Comparison of ENCODE assay signal across 8 mouse cellular contexts in genomic region chrX:96095509-96096499, GRCm38 (mm10). TPM values are rescaled to one million over a fixed set of nuclear protein-coding genes. Genes with fewer than 3 reads are reported as not detected.
DNase-seq lines count a peak whose midpoint lies in the region; ATAC-seq and TF ChIP-seq lines count a peak whose summit lies in the region.

Gene Msn (plus strand): TSS chrX:96096042.

- H3K4me1 ChIP-seq in embryonic facial prominence, embryonic 14.5 days (ENCODE audit: control insufficient read depth, insufficient read depth, low read length) = no peaks in the 10 kb centered on the region
- H3K4me1 ChIP-seq in midbrain, postnatal 0 days (ENCODE audit: insufficient read depth, low read length) = no peaks in the 10 kb centered on the region

- no peak for TF ChIP-seq CTCF in midbrain, postnatal 0 days (IDR thresholded peaks at IDR 0.05)

- H3K27me3 ChIP-seq in embryonic facial prominence, embryonic 14.5 days (replicated peaks; ENCODE audit: control insufficient read depth, insufficient read depth, low read length) = peaks cover 13% of the 10 kb centered on the region
- no peaks in the 10 kb centered on the region; the same call in 1 of the 2 replicates for H3K27me3 ChIP-seq in midbrain, postnatal 0 days (ENCODE audit: insufficient read depth, low read length)

- peak; percentile 83 for ATAC-seq in embryonic facial prominence, embryonic 14.5 days (ENCODE audit: low read depth)
- peak; percentile 68 for ATAC-seq in midbrain, postnatal 0 days (ENCODE audit: low FRiP score)

- H3K9me3 ChIP-seq in embryonic facial prominence, embryonic 14.5 days (ENCODE audit: control insufficient read depth, low read length) = no peaks in the 10 kb centered on the region
- no peaks in the 10 kb centered on the region for H3K9me3 ChIP-seq in midbrain, postnatal 0 days (ENCODE audit: low read length)

- DNase-seq in B cell, adult 2 months = peak; percentile 80 to 81
- peak; percentile 85 for DNase-seq in adrenal gland, postnatal 14 days
- peak; percentile 53 for DNase-seq in embryonic facial prominence, embryonic 14.5 days (ENCODE audit: low spot score)
- peak; percentile 80 for DNase-seq in heart, adult 8-10 months (ENCODE audit: low spot score)
- peak; percentile 63 to 73 for DNase-seq in kidney, adult 8-10 months
- peak; percentile 84 for DNase-seq in liver
- DNase-seq in midbrain, postnatal 0 days (ENCODE audit: low spot score) = peak; percentile 12
- DNase-seq in spleen, postnatal 14 days (ENCODE audit: low spot score in 2 of 2) = peak; percentile 59 to 65

- H3K27ac ChIP-seq in embryonic facial prominence, embryonic 14.5 days (replicated peaks; ENCODE audit: low read depth, low read length) = peak within 1 kb of the TSS; percentile 70
- H3K27ac ChIP-seq in midbrain, postnatal 0 days (ENCODE audit: low read depth, low read length) = no peak within 1 kb of the TSS

- H3K4me3 ChIP-seq in embryonic facial prominence, embryonic 14.5 days (ENCODE audit: low read depth, low read length) = peak within 1 kb of the TSS; percentile 54
- H3K4me3 ChIP-seq in midbrain, postnatal 0 days (ENCODE audit: low read depth, low read length) = peak within 1 kb of the TSS; percentile 38

- H3K9ac ChIP-seq in embryonic facial prominence, embryonic 14.5 days (ENCODE audit: low read depth, low read length) = peak within 1 kb of the TSS; percentile 67
- H3K9ac ChIP-seq in midbrain, postnatal 0 days (replicated peaks; ENCODE audit: low read length, poor library complexity, severe bottlenecking) = no peak within 1 kb of the TSS

- H3K36me3 ChIP-seq in embryonic facial prominence, embryonic 14.5 days (ENCODE audit: control insufficient read depth, insufficient read depth, low read length) = no peaks in the 10 kb centered on the region
- H3K36me3 ChIP-seq in midbrain, postnatal 0 days (ENCODE audit: insufficient read depth, low read length) = no peaks in the 10 kb centered on the region

- 22% methylated on average over 18 of the region's 44 CpGs for WGBS in embryonic facial prominence, embryonic 14.5 days
- WGBS in midbrain, postnatal 0 days = 35% methylated on average over 38 of the region's 44 CpGs

- H3K4me2 ChIP-seq in embryonic facial prominence, embryonic 14.5 days (ENCODE audit: low read depth, low read length) = peak within 1 kb of the TSS; percentile 61
- peak within 1 kb of the TSS; percentile 69 for H3K4me2 ChIP-seq in midbrain, postnatal 0 days (ENCODE audit: low read depth, low read length, poor library complexity, severe bottlenecking)

RNA-seq across cellular contexts. Expression of gene Msn, which starts in this region (rescaled TPM):
- total RNA-seq in adrenal gland, postnatal 14 days (2021) = 147 and 191 TPM in 2 replicates
- 118 and 129 TPM in 2 replicates for polyA plus RNA-seq in embryonic facial prominence, embryonic 14.5 days (2014; fragmentation: Nextera tagmentation; extraction: Ambion mirVana)
- total RNA-seq in heart, adult 8-10 months (2022) = 100 to 1,000 TPM in 2 of 4 experiments, 10 to 100 TPM in 2; 84.4 to 109 (median 102) TPM
- 17.8 and 18.1 TPM in 2 replicates for total RNA-seq in midbrain, postnatal 0 days (2014; rRNA removed)
- 20.6 and 22.8 TPM in 2 replicates for polyA plus RNA-seq in midbrain, postnatal 0 days (2015; fragmentation: Nextera tagmentation; extraction: Ambion mirVana)

Comparison
In these comparisons a context has a peak if more than half of its experiments do, and no peak if none do; other contexts are left out.
1. DNase-seq: peak in every context shown above with its lines; median percentile 85 in adrenal gland, postnatal 14 days; 84 in liver; 80 in B cell, adult 2 months; 80 in heart, adult 8-10 months; 68 in kidney, adult 8-10 months; 62 in spleen, postnatal 14 days; 53 in embryonic facial prominence, embryonic 14.5 days; 12 in midbrain, postnatal 0 days.